In the genomic region with DNA sequence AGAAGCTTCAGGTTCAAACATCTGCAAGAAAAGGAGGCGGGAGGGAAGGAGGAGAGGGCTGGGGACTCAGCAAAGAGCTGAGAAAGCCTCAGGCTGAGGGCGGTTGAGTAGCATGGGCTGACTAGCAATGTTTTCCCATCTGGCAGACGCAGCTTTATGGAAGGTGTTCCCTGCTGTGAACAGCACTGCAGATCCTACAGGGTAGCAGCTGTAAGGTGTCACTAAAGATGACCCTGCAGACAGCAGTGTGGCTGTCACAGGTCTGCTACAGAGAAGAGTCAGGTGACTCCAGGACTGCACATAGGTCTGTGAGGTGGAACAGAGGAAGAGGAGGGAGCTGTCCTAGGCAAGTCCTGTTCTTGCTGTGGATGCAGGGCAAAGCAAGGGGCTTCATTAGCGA, we compare ENCODE assay signal across 23 mouse cellular contexts. TPM values are rescaled to one million over a fixed set of nuclear protein-coding genes. Genes with fewer than 3 reads are reported as not detected.
A peak's percentile ranks its signal among the peaks of the same experiment; 100 is the strongest.
DNase-seq lines count a peak whose midpoint lies in the region; ATAC-seq and TF ChIP-seq lines count a peak whose summit lies in the region.
"Had no signal": no experiment of that assay in that cellular context is flagged by ENCODE, and none has a peak within 500 bp of the region (broad histone marks: within the 10 kb centered on the region; RNA-seq: fewer than 3 reads in every experiment).

No protein-coding gene starts in this region.

- no peak for DNase-seq in frontal cortex, adult 2 months (ENCODE audit: extremely low spot score in 1 of 2, low spot score in 1 of 2)
- DNase-seq in Muller cell, postnatal 12 days (ENCODE audit: inconsistent ontology term), result no peak
- DNase-seq in gastrocnemius, adult 2 months, result no peak
- DNase-seq: adrenal gland, postnatal 14 days; cerebellum, adult 2 months; cerebellum, postnatal 36 days; heart, postnatal 10 days; kidney, adult 18-20 months; kidney, postnatal 10 days; right cerebral cortex, postnatal 25 days; thymus, adult 18-20 months; thymus, postnatal 4 days had no signal

- TF ChIP-seq CTCF in gastrocnemius, adult 2 months (IDR thresholded peaks at IDR 0.05), result no peak

- no peak overlapping the region for H3K4me3 ChIP-seq in neural tube, embryonic 13.5 days
- no peak overlapping the region for H3K4me3 ChIP-seq in neural tube, embryonic 15.5 days (replicated peaks)
- H3K4me3 ChIP-seq in hindbrain, embryonic 16.5 days (ENCODE audit: low read length), result no peak overlapping the region
- H3K4me3 ChIP-seq in gastrocnemius, adult 2 months, result no peak overlapping the region
- H3K4me3 ChIP-seq: heart, embryonic 10.5 days; limb, embryonic 12.5 days; neural tube, embryonic 12.5 days; stomach, embryonic 15.5 days had no signal

- ATAC-seq in frontal cortex, adult (ENCODE audit: low TSS enrichment), result peak; percentile 52; the same call in 1 of the 2 replicates
- peak; percentile 47 for ATAC-seq in neural tube, embryonic 13.5 days (ENCODE audit: low read depth)
- no peak for ATAC-seq in neural tube, embryonic 15.5 days (ENCODE audit: low FRiP score)
- ATAC-seq in hindbrain, embryonic 16.5 days, result peak; percentile 69
- ATAC-seq: activated CD4-positive, CD25-positive, alpha-beta regulatory T cell, adult 4 months; Patski had no signal

- intact Hi-C loops in gastrocnemius, adult 2 months (cut with DNase I), result no loop called here

- H3K9ac ChIP-seq in neural tube, embryonic 13.5 days, result no peak overlapping the region
- H3K9ac ChIP-seq in neural tube, embryonic 15.5 days (replicated peaks), result no peak overlapping the region
- no peak overlapping the region for H3K9ac ChIP-seq in hindbrain, embryonic 16.5 days (ENCODE audit: low read depth, low read length)
- H3K9ac ChIP-seq: limb, embryonic 12.5 days; liver, embryonic 14.5 days; neural tube, embryonic 12.5 days; stomach, embryonic 15.5 days had no signal

- no peaks in the 10 kb centered on the region for H3K27me3 ChIP-seq in neural tube, embryonic 13.5 days
- H3K27me3 ChIP-seq in neural tube, embryonic 15.5 days (replicated peaks), result no peaks in the 10 kb centered on the region
- H3K27me3 ChIP-seq in hindbrain, embryonic 16.5 days (replicated peaks; ENCODE audit: control insufficient read depth, insufficient read depth, low read length), result no peaks in the 10 kb centered on the region
- H3K27me3 ChIP-seq: limb, embryonic 12.5 days; neural tube, embryonic 12.5 days; stomach, embryonic 15.5 days had no signal

- H3K36me3 ChIP-seq in neural tube, embryonic 13.5 days, result no peaks in the 10 kb centered on the region
- H3K36me3 ChIP-seq in neural tube, embryonic 15.5 days, result no peaks in the 10 kb centered on the region
- no peaks in the 10 kb centered on the region for H3K36me3 ChIP-seq in hindbrain, embryonic 16.5 days (ENCODE audit: control insufficient read depth, insufficient read depth, low read length)
- H3K36me3 ChIP-seq: heart, embryonic 10.5 days; limb, embryonic 12.5 days; neural tube, embryonic 12.5 days; stomach, embryonic 15.5 days had no signal

- no peak overlapping the region for H3K4me2 ChIP-seq in neural tube, embryonic 13.5 days
- H3K4me2 ChIP-seq in neural tube, embryonic 15.5 days, result no peak overlapping the region
- no peak overlapping the region for H3K4me2 ChIP-seq in hindbrain, embryonic 16.5 days (ENCODE audit: low read length)
- H3K4me2 ChIP-seq: limb, embryonic 12.5 days; neural tube, embryonic 12.5 days; stomach, embryonic 15.5 days had no signal

- WGBS in neural tube, embryonic 13.5 days, result 45% methylated on average over 4 of the region's 4 CpGs
- 42% methylated on average over 4 of the region's 4 CpGs for WGBS in neural tube, embryonic 15.5 days
- WGBS in hindbrain, embryonic 16.5 days, result 52% methylated on average over 4 of the region's 4 CpGs

- peaks cover 9% of the 10 kb centered on the region for H3K4me1 ChIP-seq in neural tube, embryonic 13.5 days (replicated peaks)
- H3K4me1 ChIP-seq in neural tube, embryonic 15.5 days, result no peaks in the 10 kb centered on the region
- H3K4me1 ChIP-seq in hindbrain, embryonic 16.5 days (ENCODE audit: control insufficient read depth, insufficient read depth, low read depth, low read length), result no peaks in the 10 kb centered on the region; the same call in 1 of the 2 replicates
- H3K4me1 ChIP-seq: neural tube, embryonic 12.5 days; stomach, embryonic 15.5 days had no signal

- H3K9me3 ChIP-seq in neural tube, embryonic 13.5 days, result no peaks in the 10 kb centered on the region
- H3K9me3 ChIP-seq in neural tube, embryonic 15.5 days (replicated peaks), result no peaks in the 10 kb centered on the region
- no peaks in the 10 kb centered on the region for H3K9me3 ChIP-seq in hindbrain, embryonic 16.5 days (ENCODE audit: control insufficient read depth, low read length)
- H3K9me3 ChIP-seq: heart, embryonic 10.5 days; limb, embryonic 12.5 days; neural tube, embryonic 12.5 days; stomach, embryonic 15.5 days had no signal

- no peak overlapping the region for H3K27ac ChIP-seq in neural tube, embryonic 13.5 days (replicated peaks)
- no peak overlapping the region for H3K27ac ChIP-seq in neural tube, embryonic 15.5 days (replicated peaks)
- no peak overlapping the region for H3K27ac ChIP-seq in hindbrain, embryonic 16.5 days (ENCODE audit: low read depth, low read length)
- no peak overlapping the region for H3K27ac ChIP-seq in gastrocnemius, adult 2 months
- H3K27ac ChIP-seq: heart, embryonic 10.5 days; limb, embryonic 12.5 days; liver, embryonic 14.5 days; neural tube, embryonic 12.5 days; stomach, embryonic 15.5 days had no signal

RNA-seq across cellular contexts. Expression of gene Dok5, which starts 11.2 kb away (rescaled TPM):
- 28.9 and 30.2 TPM in 2 replicates for polyA plus RNA-seq in frontal cortex, adult 2 months (2012; rRNA removed)
- 72.6 TPM in 2 replicates for polyA plus RNA-seq in neural tube, embryonic 13.5 days (2015; fragmentation: Nextera tagmentation; extraction: Ambion mirVana)
- 57.2 and 70.9 TPM in 2 replicates for polyA plus RNA-seq in neural tube, embryonic 15.5 days (2015; fragmentation: Nextera tagmentation; extraction: Ambion mirVana)
- polyA plus RNA-seq in hindbrain, embryonic 16.5 days (2015; fragmentation: Nextera tagmentation; extraction: Ambion mirVana), result 62.3 and 64.5 TPM in 2 replicates
- total RNA-seq in gastrocnemius, adult 2 months (2021), result 1 to 10 TPM; 2.9 to 3.8 TPM
- polyA plus RNA-seq: activated CD4-positive, CD25-positive, alpha-beta regulatory T cell, adult 4 months; Patski had no signal
